22 mouse cellular contexts compared by ENCODE assay signal in genomic region chr5:130978871-130979270, GRCm38 (mm10).
DNase-seq lines count a peak whose midpoint lies in the region; ATAC-seq and TF ChIP-seq lines count a peak whose summit lies in the region.
"Had no signal": no experiment of that assay in that cellular context is flagged by ENCODE, and none has a peak within 500 bp of the region (broad histone marks: within the 10 kb centered on the region; RNA-seq: fewer than 3 reads in every experiment).

No protein-coding gene starts in this region.

- peak; percentile 86 for DNase-seq in heart, adult 11 months
- no peak for DNase-seq in heart, adult 2 months
- peak; percentile 64 to 80 for DNase-seq in cerebellum, adult 2 months
- DNase-seq in cerebellum, postnatal 36 days: peak; percentile 56 to 68
- no peak for DNase-seq in right cerebral cortex, adult 2 months (ENCODE audit: low spot score in 2 of 2)
- DNase-seq: adrenal gland, adult 8-10 months; B cell, adult 2 months; kidney, adult 11 months; lung, embryonic 14.5 days; lung, postnatal 4 days; right cerebral cortex, adult 18-20 months; spleen, adult 18-20 months; thymus, postnatal 4 days had no signal

- no peaks in the 10 kb centered on the region for H3K36me3 ChIP-seq in heart, adult 2 months (ENCODE audit: control insufficient read depth, insufficient read depth, low read length)
- H3K36me3 ChIP-seq in megakaryocyte, embryonic 14.5 days (replicated peaks; ENCODE audit: low read length): no peaks in the 10 kb centered on the region
- no peaks in the 10 kb centered on the region for H3K36me3 ChIP-seq in kidney, embryonic 16.5 days (ENCODE audit: insufficient read depth, low read length)
- H3K36me3 ChIP-seq: forebrain, embryonic 12.5 days; heart, embryonic 12.5 days; liver, embryonic 12.5 days; neural tube, embryonic 12.5 days had no signal

- H3K4me3 ChIP-seq in heart, adult 2 months: no peak overlapping the region
- H3K4me3 ChIP-seq in megakaryocyte, embryonic 14.5 days (replicated peaks): peak overlapping the region; percentile 18
- no peak overlapping the region for H3K4me3 ChIP-seq in cerebellum, adult 2 months (replicated peaks; ENCODE audit: insufficient read depth, low read depth, low read length)
- no peak overlapping the region for H3K4me3 ChIP-seq in kidney, embryonic 16.5 days (ENCODE audit: low read length)
- H3K4me3 ChIP-seq: forebrain, embryonic 12.5 days; heart, embryonic 12.5 days; liver, embryonic 12.5 days; neural tube, embryonic 12.5 days had no signal

- no peaks in the 10 kb centered on the region for H3K79me2 ChIP-seq in heart, adult 2 months (replicated peaks; ENCODE audit: control insufficient read depth, insufficient read depth, low read length)

- no peak overlapping the region for H3K9ac ChIP-seq in heart, adult 2 months (ENCODE audit: low read depth, low read length)
- H3K9ac ChIP-seq in kidney, embryonic 16.5 days (replicated peaks; ENCODE audit: low read length): no peak overlapping the region
- H3K9ac ChIP-seq: forebrain, embryonic 12.5 days; heart, embryonic 12.5 days; liver, embryonic 12.5 days; lung, embryonic 14.5 days; neural tube, embryonic 12.5 days had no signal

- H3K4me2 ChIP-seq in kidney, embryonic 16.5 days (replicated peaks; ENCODE audit: low read depth, low read length): no peak overlapping the region
- H3K4me2 ChIP-seq: forebrain, embryonic 12.5 days; heart, embryonic 12.5 days; liver, embryonic 12.5 days; lung, embryonic 14.5 days; midbrain, embryonic 11.5 days; neural tube, embryonic 12.5 days had no signal

- no peak for TF ChIP-seq CTCF in heart, adult 2 months (IDR thresholded peaks at IDR 0.05)
- no peak for TF ChIP-seq CTCF in cerebellum, adult 2 months (IDR thresholded peaks at IDR 0.05; ENCODE audit: borderline replicate concordance, insufficient read depth, low read depth, low read length)

- no peak for TF ChIP-seq EP300 in heart, adult 2 months (IDR thresholded peaks at IDR 0.05; ENCODE audit: insufficient read depth, low read depth, low read length)

- intact Hi-C loops in heart, adult 2 months (cut with DNase I): no loop called here

- WGBS in heart, adult 2 months: 53% methylated on average over 2 of the region's 2 CpGs
- 25% methylated on average over 2 of the region's 2 CpGs for WGBS in cerebellum, adult 2 months
- 70% methylated on average over 2 of the region's 2 CpGs for WGBS in kidney, embryonic 16.5 days

- no peaks in the 10 kb centered on the region for H3K27me3 ChIP-seq in heart, adult 2 months (ENCODE audit: control insufficient read depth, insufficient read depth, low read length)
- no peaks in the 10 kb centered on the region for H3K27me3 ChIP-seq in megakaryocyte, embryonic 14.5 days (replicated peaks)
- no peaks in the 10 kb centered on the region for H3K27me3 ChIP-seq in cerebellum, adult 2 months (ENCODE audit: control insufficient read depth, insufficient read depth, low read length)
- H3K27me3 ChIP-seq in kidney, embryonic 16.5 days (ENCODE audit: insufficient read depth, low read length): no peaks in the 10 kb centered on the region
- H3K27me3 ChIP-seq: forebrain, embryonic 12.5 days; heart, embryonic 12.5 days; liver, embryonic 12.5 days; neural tube, embryonic 12.5 days had no signal

- no peak for ATAC-seq in megakaryocyte, adult 5-6 weeks (ENCODE audit: poor library complexity, severe bottlenecking)
- no peak for ATAC-seq in kidney, embryonic 16.5 days (ENCODE audit: low FRiP score, low TSS enrichment)
- ATAC-seq: liver, embryonic 12.5 days had no signal

- no peak overlapping the region for H3K27ac ChIP-seq in heart, adult 2 months
- H3K27ac ChIP-seq in cerebellum, adult 2 months (ENCODE audit: insufficient read depth, low read length): no peak overlapping the region
- no peak overlapping the region for H3K27ac ChIP-seq in kidney, embryonic 16.5 days (ENCODE audit: low read length)
- H3K27ac ChIP-seq: forebrain, embryonic 12.5 days; kidney, postnatal 0 days; liver, embryonic 12.5 days; neural tube, embryonic 12.5 days had no signal

- peaks cover 50% of the 10 kb centered on the region for H3K9me3 ChIP-seq in megakaryocyte, embryonic 14.5 days
- H3K9me3 ChIP-seq in kidney, embryonic 16.5 days (ENCODE audit: low read length): 0 out of 2 replicates have a peak, but pooled peaks cover 6% of the 10 kb centered on the region

- no peak for TF ChIP-seq POLR2A in heart, adult 2 months (IDR thresholded peaks at IDR 0.05; ENCODE audit: insufficient read depth, low read depth, low read length)
- no peak for TF ChIP-seq POLR2A in cerebellum, adult 2 months (IDR thresholded peaks at IDR 0.05; ENCODE audit: borderline replicate concordance, insufficient read depth, low read length)

- H3K4me1 ChIP-seq in heart, adult 2 months (ENCODE audit: control insufficient read depth, insufficient read depth, low read length): no peaks in the 10 kb centered on the region
- no peaks in the 10 kb centered on the region for H3K4me1 ChIP-seq in megakaryocyte, embryonic 14.5 days
- peaks cover 4% of the 10 kb centered on the region; the same call in 1 of the 2 replicates for H3K4me1 ChIP-seq in cerebellum, adult 2 months (ENCODE audit: control insufficient read depth, insufficient read depth, low read length)
- no peaks in the 10 kb centered on the region for H3K4me1 ChIP-seq in kidney, embryonic 16.5 days (ENCODE audit: insufficient read depth, low read length)
- H3K4me1 ChIP-seq: forebrain, embryonic 12.5 days; heart, embryonic 12.5 days; liver, embryonic 12.5 days; neural tube, embryonic 12.5 days had no signal

Comparison
In these comparisons a context has a peak if more than half of its experiments do, and no peak if none do; other contexts are left out.
1. DNase-seq: peak in heart, adult 11 months (single experiment), cerebellum, adult 2 months (2 of 2) and cerebellum, postnatal 36 days (2 of 2); none in heart, adult 2 months (0 of 2) and right cerebral cortex, adult 2 months (0 of 2).